Mouse (Mus musculus) cerebellum, adult 2 months (tissue): ENCODE measurements around the gene Zglp1. TPM values are rescaled to one million over a fixed set of nuclear protein-coding genes. Genes with fewer than 3 reads are reported as not detected.

Experiments
- DNase-seq, 2 experiments: peaks; one replicate each; pipeline ENCODE4 v3.0.0; 2021
- H3K27ac ChIP-seq: fragments of 200-500 bp; 2 replicates; pipeline ENCODE4 v1.5.1; 2012; ENCODE audit warnings: low read length, control low read depth, inconsistent platforms; ENCODE audit not compliant: insufficient read depth
- H3K27me3 ChIP-seq: fragments of 200-500 bp; 2 replicates; pipeline ENCODE4 v1.6.1; 2012; ENCODE audit warnings: inconsistent platforms, mild to moderate bottlenecking, low read length, moderate library complexity; ENCODE audit not compliant: control insufficient read depth, insufficient read depth
- H3K4me1 ChIP-seq: fragments of 200-500 bp; 2 replicates; pipeline ENCODE4 v1.6.1; 2011; ENCODE audit warnings: low read length; ENCODE audit not compliant: control insufficient read depth, insufficient read depth
- H3K4me3 ChIP-seq: fragments of 200-500 bp; replicated peaks from 2 replicates; pipeline ENCODE3; 2011; ENCODE audit warnings: mild to moderate bottlenecking, low read depth, low read length, control low read depth; ENCODE audit not compliant: insufficient read depth
- CTCF ChIP-seq: fragments of 200-500 bp; IDR thresholded peaks from 2 replicates; pipeline ENCODE4 v1.5.1; 2011; ENCODE audit warnings: low read depth, mild to moderate bottlenecking, control low read depth, low read length, moderate library complexity, borderline replicate concordance; ENCODE audit not compliant: insufficient read depth
- POLR2A ChIP-seq: fragments of 200-500 bp; IDR thresholded peaks from 2 replicates; pipeline ENCODE4 v1.6.1; 2011; ENCODE audit warnings: low read length, control low read depth, borderline replicate concordance; ENCODE audit not compliant: insufficient read depth
- WGBS: fragments of 180-500 bp; shearing (Covaris S2); methylation state at CpG from one replicate; pipeline ENCODE4 v1.1.7; 2018; 5-methylcytosine and 5-hydroxymethylcytosine counted together
- polyA plus RNA-seq: library from polyadenylated mRNA; depleted of rRNA; stranded (reverse); fragments of >200 nt; gene quantifications from 2 replicates; pipeline ENCODE4 v1.2.3, GENCODE M21; 2012; rRNA removed

Zglp1 gene
- polyA plus RNA-seq, result 1.0 TPM in 1 of 2 replicates, not detected in the other

DNA sequence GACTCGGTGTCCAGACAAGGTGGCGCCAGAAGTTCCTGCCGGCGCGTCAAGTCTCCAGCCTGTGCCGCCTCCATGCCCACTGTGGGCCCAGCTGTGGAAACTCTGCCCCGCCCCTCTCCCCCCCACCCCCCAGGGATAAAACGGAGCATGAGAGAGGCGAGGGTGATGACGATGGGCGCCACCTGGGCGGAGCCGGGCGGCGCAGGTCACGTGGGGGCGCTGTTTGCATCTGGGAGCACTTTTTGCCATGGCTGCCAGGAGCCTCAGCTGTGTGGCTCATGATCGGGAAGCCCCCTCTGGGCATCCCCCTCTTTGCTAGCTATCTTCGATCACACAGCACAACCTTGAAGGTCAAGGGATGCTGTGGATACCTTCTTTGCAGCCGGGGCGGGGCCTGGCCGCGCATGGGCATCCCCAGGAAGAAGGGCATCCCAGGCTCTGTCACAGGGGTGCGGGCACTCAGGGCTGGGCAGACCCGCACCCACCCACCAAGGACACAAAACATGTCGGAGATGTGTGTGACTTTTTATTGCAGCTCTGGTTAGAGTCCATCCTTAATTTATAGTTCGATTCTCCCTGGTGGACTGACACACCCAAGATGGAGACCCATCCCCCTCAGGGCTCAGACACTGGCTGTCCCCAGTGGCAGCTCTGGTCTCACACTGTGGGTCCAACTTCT lies at the start of gene Zglp1:
TSS of gene Zglp1 (minus strand) at position 88 of the 679 bp plus-strand sequence.
- H3K27me3 ChIP-seq, result no peaks in the 10 kb centered on the region
- no peak within 1 kb of the TSS for H3K27ac ChIP-seq
- TF ChIP-seq CTCF (no peak), POLR2A (no peak)
- H3K4me1 ChIP-seq, result no peaks in the 10 kb centered on the region
- DNase-seq, result no peak
- no peak within 1 kb of the TSS for H3K4me3 ChIP-seq
- WGBS, result 86% methylated on average over 27 of the region's 27 CpGs

DNA sequence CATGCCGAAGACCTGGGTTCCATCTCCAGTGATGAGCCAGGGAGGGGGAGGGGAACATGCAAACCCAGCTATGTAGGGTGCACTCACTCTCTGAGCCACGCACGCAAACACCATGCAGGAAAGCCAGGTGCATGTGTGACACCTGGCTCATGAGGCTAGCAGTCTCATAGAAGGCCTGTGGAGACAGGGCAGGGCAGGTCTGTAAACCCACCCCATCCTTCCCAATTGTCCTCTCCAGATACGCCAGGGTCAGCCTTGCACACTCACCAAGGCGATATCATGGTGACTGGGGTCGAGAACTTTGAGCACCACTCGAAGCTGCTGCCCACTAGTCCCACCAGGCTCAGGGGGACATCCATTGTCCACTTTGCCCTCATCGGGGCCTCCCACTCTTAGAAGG lies 48.2 kb upstream of the Zglp1 start:
- WGBS, result 92% methylated on average over 8 of the region's 8 CpGs
- Histone ChIP-seq H3K27me3 (no peaks in the 10 kb centered on the region), H3K27ac (no peak overlapping the region), H3K4me1 (peaks cover 13% of the 10 kb centered on the region), H3K4me3 (no peak overlapping the region)
- TF ChIP-seq POLR2A (no peak), CTCF (no peak)
- DNase-seq, result no peak

DNA sequence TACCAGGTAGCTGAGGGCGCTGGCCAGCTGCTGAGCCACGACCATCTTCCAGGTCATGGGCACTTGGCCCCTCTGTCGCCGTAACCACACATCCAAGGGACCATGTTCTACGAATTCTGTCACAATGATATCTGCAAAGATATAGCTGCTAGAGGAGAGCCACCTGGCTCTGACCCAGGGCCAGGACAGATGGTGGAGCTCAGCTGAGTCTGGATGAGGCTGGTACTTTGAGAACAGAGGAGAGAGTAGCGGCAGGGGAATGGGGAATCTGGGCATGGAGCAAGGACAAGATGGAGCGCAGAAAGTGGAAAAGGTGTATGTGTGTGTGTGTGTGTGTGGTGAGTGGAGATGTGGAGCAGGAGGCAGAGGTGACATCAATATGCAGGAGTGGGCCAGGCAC lies 47.3 kb upstream of the Zglp1 start:
- DNase-seq, result peak in 1 of 2 experiments; percentile 36
- WGBS, result 40% methylated on average over 7 of the region's 7 CpGs
- no peak overlapping the region for H3K4me3 ChIP-seq
- H3K27me3 ChIP-seq, result no peaks in the 10 kb centered on the region
- peaks cover 13% of the 10 kb centered on the region for H3K4me1 ChIP-seq
- TF ChIP-seq POLR2A, result no peak
- TF ChIP-seq CTCF, result no peak
- H3K27ac ChIP-seq, result no peak overlapping the region

DNA sequence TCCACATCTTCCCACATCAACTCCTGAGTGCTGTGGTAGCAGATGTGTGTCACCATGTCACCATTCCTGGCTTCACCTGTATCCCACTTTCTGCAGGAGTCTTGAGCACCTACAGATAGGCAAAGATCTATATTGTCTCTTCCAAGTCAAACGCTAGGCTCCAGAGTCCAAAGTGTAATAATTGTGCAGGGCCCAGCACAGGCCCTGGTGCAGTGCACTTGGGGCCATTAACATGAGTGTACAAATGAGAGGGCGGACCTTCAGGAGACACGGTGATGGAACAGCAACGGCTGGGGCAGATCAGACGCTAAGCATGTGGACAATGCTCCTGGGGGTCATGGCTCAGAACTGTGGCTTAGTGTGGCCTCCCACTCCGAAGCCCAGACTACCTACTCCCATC lies 46.9 kb upstream of the Zglp1 start:
- Histone ChIP-seq H3K27me3 (no peaks in the 10 kb centered on the region), H3K4me1 (peaks cover 13% of the 10 kb centered on the region), H3K4me3 (no peak overlapping the region), H3K27ac (no peak overlapping the region)
- WGBS, result 74% methylated on average over 6 of the region's 6 CpGs
- TF ChIP-seq CTCF, result no peak
- TF ChIP-seq POLR2A, result no peak
- no peak for DNase-seq

DNA sequence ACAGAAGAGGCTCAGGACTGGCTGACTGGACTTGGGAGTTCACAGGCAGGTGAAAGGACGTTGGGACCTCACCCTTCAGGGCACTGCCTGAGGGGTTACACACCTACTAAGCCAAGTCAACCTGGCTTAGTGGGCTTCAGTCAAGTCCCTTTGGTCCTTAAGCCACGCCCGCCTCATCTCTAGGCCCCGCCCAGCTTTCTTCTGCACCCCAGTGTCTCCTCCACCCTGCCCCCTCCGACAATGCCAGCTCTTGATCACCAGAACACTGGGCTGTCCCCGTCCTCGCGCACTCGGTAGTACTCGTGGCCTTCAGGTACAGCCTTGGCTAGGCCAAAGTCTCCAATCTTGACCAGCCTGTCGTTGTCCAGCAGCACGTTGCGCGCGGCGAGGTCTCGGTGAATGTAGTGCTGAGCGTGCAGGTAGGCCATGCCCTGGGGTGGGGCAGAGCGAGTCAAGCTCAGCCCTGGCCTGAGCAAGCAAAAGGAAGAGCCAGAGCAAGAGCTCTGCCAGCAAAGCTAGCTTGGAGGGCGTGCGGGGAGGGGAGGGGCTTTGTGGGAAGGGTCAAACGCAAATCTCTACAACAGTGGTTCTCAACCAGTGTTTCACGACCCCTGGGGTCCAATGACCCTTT lies 40.8 kb upstream of the Zglp1 start:
- 57% methylated on average over 23 of the region's 23 CpGs for WGBS
- Histone ChIP-seq H3K27me3 (no peaks in the 10 kb centered on the region), H3K27ac (no peak overlapping the region), H3K4me3 (no peak overlapping the region), H3K4me1 (no peaks in the 10 kb centered on the region)
- DNase-seq, result no peak
- no peak for TF ChIP-seq POLR2A
- TF ChIP-seq CTCF, result no peak

DNA sequence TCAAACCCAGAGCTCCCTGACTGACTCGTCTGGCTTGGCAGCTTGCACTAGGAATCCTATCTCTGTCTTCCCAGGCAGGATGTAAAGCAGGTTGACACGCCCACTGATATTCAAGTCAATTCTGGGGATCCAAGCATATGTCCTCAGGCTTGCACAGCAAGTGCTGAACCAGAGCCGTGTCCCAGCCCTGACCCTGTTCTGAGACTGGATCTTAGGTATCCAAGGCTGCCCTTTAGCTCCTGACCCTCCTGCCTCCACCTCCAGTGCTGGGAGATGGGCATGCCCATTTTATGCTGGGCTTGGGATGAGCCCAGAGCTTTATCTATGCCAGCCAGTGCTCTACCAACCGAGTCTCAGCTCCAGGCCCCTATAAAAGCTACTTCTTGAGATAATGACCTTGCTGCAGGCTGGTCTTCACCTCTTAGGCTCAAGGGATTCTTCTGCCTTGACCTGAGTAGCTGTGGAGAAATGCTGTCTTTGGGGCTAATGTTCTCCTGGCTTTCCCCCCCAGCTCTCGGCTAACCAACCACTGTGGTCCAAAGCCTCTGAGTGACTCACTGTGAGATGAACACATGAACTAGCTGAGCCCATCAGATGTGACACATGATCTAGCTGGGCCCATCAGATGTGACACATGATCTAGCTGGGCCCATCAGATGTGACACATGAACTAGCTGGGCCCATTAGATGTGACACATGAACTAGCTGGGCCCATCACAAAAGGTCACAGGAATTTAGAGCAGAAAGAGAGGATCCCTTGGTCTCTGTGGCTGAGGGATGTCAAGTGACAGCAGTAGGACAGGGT lies 39.1 kb upstream of the Zglp1 start:
- Histone ChIP-seq H3K27me3 (no peaks in the 10 kb centered on the region), H3K27ac (no peak overlapping the region), H3K4me1 (no peaks in the 10 kb centered on the region), H3K4me3 (no peak overlapping the region)
- no peak for DNase-seq
- WGBS, result 76% methylated on average over 5 of the region's 5 CpGs
- TF ChIP-seq POLR2A, result no peak
- TF ChIP-seq CTCF, result no peak

DNA sequence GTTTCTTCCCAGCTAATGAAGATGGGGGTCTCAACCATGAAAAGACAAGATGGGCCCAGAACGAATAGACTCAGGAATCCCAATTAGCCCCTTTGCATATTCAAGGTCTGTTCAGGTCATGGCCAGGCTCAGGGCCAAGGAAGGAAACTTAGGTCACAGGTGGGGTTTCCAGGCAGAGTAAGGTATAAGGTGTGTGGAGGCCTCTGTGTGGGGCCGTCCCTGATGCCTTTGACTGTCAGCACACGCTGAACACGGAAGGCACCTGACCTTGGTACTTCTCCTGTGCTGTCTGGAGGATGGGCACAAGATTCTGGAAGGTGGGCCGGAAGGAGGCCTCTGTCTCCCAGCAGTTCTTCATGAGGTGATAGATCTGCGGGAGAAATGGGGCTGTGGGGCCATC lies 37.9 kb upstream of the Zglp1 start:
- DNase-seq, result no peak
- WGBS, result 86% methylated on average over 6 of the region's 6 CpGs
- TF ChIP-seq POLR2A (no peak), CTCF (no peak)
- Histone ChIP-seq H3K27ac (no peak overlapping the region), H3K27me3 (no peaks in the 10 kb centered on the region), H3K4me1 (no peaks in the 10 kb centered on the region), H3K4me3 (no peak overlapping the region)

DNA sequence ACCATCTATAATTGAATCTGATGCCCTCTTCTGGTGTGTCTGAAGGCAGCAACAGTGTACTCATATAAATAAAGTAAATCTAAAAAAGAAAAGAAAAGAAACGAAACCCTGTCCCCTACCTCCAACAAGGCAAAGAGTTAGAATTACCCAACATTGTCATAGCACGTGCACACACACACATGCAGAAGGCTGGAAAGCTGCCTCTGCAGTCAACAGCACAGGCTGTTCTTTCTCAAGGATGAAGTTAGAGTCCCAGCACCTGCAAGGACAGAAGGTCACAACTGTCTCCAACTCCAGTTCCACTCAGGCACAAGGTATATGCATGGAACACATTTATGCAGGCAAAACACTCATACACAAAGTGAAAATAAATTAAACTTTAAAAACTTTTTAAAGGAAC lies 35.2 kb upstream of the Zglp1 start:
- Histone ChIP-seq H3K4me1 (no peaks in the 10 kb centered on the region), H3K27me3 (no peaks in the 10 kb centered on the region), H3K4me3 (no peak overlapping the region), H3K27ac (no peak overlapping the region)
- no peak for DNase-seq
- TF ChIP-seq POLR2A (no peak), CTCF (no peak)
- WGBS, result 87% methylated on average over 2 of the region's 2 CpGs
